Mouse (Mus musculus) spleen, adult 10 weeks (tissue): Measurements from ENCODE around the gene Slc35f5. TPM values are rescaled to one million over a fixed set of nuclear protein-coding genes. Genes with fewer than 3 reads are reported as not detected.

ENCODE experiments used
- polyA plus RNA-seq: library from polyadenylated mRNA; stranded (reverse); fragments of 350-450 nt; fragmentation: Illumina TruSeq; extraction: RNeasy Lipid Tissue Mini Kit (QIAGEN cat#74804); gene quantifications from one replicate; pipeline ENCODE4 v1.2.3, GENCODE M21; 2015; ENCODE audit warnings: low replicate concordance; ENCODE audit not compliant: insufficient read depth

The Slc35f5 gene
- 13.5 TPM for polyA plus RNA-seq

GRCm38 (mm10) chr1:125560259-125561192 lies at the start of gene Slc35f5:
TSS of gene Slc35f5 (plus strand) at chr1:125560595.

Other genes with a start within 250 kb of the Slc35f5 start
- 1,396 TPM for gene Actr3, start 124.9 kb upstream of the Slc35f5 start, polyA plus RNA-seq
- gene Gpr39, start 116.4 kb downstream of the Slc35f5 start, polyA plus RNA-seq: not detected